Mouse (Mus musculus) neural tube, embryonic 10.5 days (tissue): ENCODE measurements around the gene Stn1.
"Not testable (repeated sequence)": the region's sequence is repeated elsewhere in the genome, so short reads cannot be mapped to it uniquely, and the experiment has no call there.

Experiments used
- DNase-seq: peaks from one replicate; pipeline ENCODE4 v3.0.0-alpha.2; 2017; ENCODE audit warnings: low spot score; ENCODE audit errors: extremely low spot score

The Stn1 gene

GRCm38 (mm10) chr19:47537300-47537792 is at the start of gene Stn1:
TSS of gene Stn1 (minus strand) at chr19:47537507.
- DNase-seq, result no peak

GRCm38 (mm10) chr19:47587009-47587408 is 49.7 kb upstream of the Stn1 start:
- no peak for DNase-seq

- no peak for DNase-seq
These were observed 48.5 kb upstream of the Stn1 start for GRCm38 (mm10) chr19:47585772-47586171.

- DNase-seq, result peak; percentile 60
These were observed 42.7 kb upstream of the Stn1 start for GRCm38 (mm10) chr19:47579788-47580631.

- DNase-seq, result peak; percentile 84
These were observed 42.0 kb upstream of the Stn1 start, which contains the start of gene Slk for GRCm38 (mm10) chr19:47579225-47579787. TSS of gene Slk (plus strand) at chr19:47579678.

GRCm38 (mm10) chr19:47578581-47579224 is 41.4 kb upstream of the Stn1 start:
- DNase-seq, result peak; percentile 27

- DNase-seq, result no peak
These were observed 36.4 kb upstream of the Stn1 start for GRCm38 (mm10) chr19:47573718-47574117.

- not testable (repeated sequence) for DNase-seq
These were observed 34.7 kb upstream of the Stn1 start for GRCm38 (mm10) chr19:47571981-47572380.

GRCm38 (mm10) chr19:47570042-47570441 is 32.7 kb upstream of the Stn1 start:
- DNase-seq, result no peak

- no peak for DNase-seq
These were observed 28.7 kb upstream of the Stn1 start for GRCm38 (mm10) chr19:47565994-47566393.

- DNase-seq, result no peak
These were observed 27.8 kb upstream of the Stn1 start for GRCm38 (mm10) chr19:47565031-47565654.

GRCm38 (mm10) chr19:47563715-47564114 is 26.4 kb upstream of the Stn1 start:
- no peak for DNase-seq

- no peak for DNase-seq
These were observed 24.7 kb upstream of the Stn1 start for GRCm38 (mm10) chr19:47561996-47562441.

- no peak for DNase-seq
These were observed 23.3 kb upstream of the Stn1 start for GRCm38 (mm10) chr19:47560544-47561161.

GRCm38 (mm10) chr19:47559751-47560512 is 22.6 kb upstream of the Stn1 start:
- DNase-seq, result no peak

- no peak for DNase-seq
These were observed 21.8 kb upstream of the Stn1 start for GRCm38 (mm10) chr19:47559145-47559544.

- DNase-seq, result no peak
These were observed 12.3 kb upstream of the Stn1 start for GRCm38 (mm10) chr19:47549584-47549983.

- DNase-seq, result no peak
These were observed 11.9 kb upstream of the Stn1 start for GRCm38 (mm10) chr19:47549174-47549573.

- no peak for DNase-seq
These were observed 11.2 kb upstream of the Stn1 start for GRCm38 (mm10) chr19:47548432-47549076.

GRCm38 (mm10) chr19:47545528-47545927 is 8.2 kb upstream of the Stn1 start:
- no peak for DNase-seq
